Mouse (Mus musculus) liver, embryonic 16.5 days (tissue): ENCODE results near the gene Car5a. TPM values are rescaled to one million over a fixed set of nuclear protein-coding genes. Genes with fewer than 3 reads are reported as not detected.
A peak's percentile ranks its signal among the peaks of the same experiment; 100 is the strongest.

Source experiments
- ATAC-seq: fragments of 200-750 bp; cut with Nextera tagmentation; 2 replicates; pipeline ENCODE4 v1.8.0; 2017; ENCODE audit warnings: low read depth, mild to moderate bottlenecking, moderate number of reproducible peaks, moderate library complexity
- H3K27ac ChIP-seq: fragments of 300-500 bp; sonication (generic); 2 replicates; pipeline ENCODE4 v1.5.1; 2014; ENCODE audit warnings: mild to moderate bottlenecking, low read length
- H3K27me3 ChIP-seq: fragments of 300-500 bp; sonication (generic); 2 replicates; pipeline ENCODE4 v1.6.1; 2014; ENCODE audit warnings: low read depth, low read length, mixed read lengths; ENCODE audit not compliant: control insufficient read depth, insufficient read depth
- H3K36me3 ChIP-seq: fragments of 300-500 bp; sonication (generic); 2 replicates; pipeline ENCODE4 v1.6.1; 2014; ENCODE audit warnings: mild to moderate bottlenecking; ENCODE audit not compliant: control insufficient read depth, insufficient read depth
- H3K4me1 ChIP-seq: fragments of 300-500 bp; sonication (generic); 2 replicates; pipeline ENCODE4 v1.6.1; 2014; ENCODE audit warnings: low read depth, low read length, mixed read lengths; ENCODE audit not compliant: control insufficient read depth
- H3K4me2 ChIP-seq: fragments of 300-500 bp; sonication (generic); 2 replicates; pipeline ENCODE4 v1.6.1; 2014; ENCODE audit warnings: low read depth, low read length, mixed read lengths
- H3K4me3 ChIP-seq: fragments of 300-500 bp; sonication (generic); 2 replicates; pipeline ENCODE4 v1.5.1; 2014; ENCODE audit warnings: low read depth, mild to moderate bottlenecking, low read length
- H3K9ac ChIP-seq: fragments of 300-500 bp; sonication (generic); 2 replicates; pipeline ENCODE4 v1.6.1; 2014; ENCODE audit warnings: low read depth, low read length
- H3K9me3 ChIP-seq: fragments of 300-500 bp; sonication (generic); replicated peaks from 2 replicates; pipeline ENCODE4 v1.6.1; 2016; ENCODE audit warnings: low read length; ENCODE audit not compliant: control insufficient read depth
- WGBS: fragments of 180-500 bp; shearing (Covaris S2); extraction: QIAGEN DNeasy Blood & Tissue Kit; methylation state at CpG from one replicate; pipeline ENCODE4 v1.1.7; 2014; ENCODE audit not compliant: insufficient replicate concordance; 5-methylcytosine and 5-hydroxymethylcytosine counted together
- polyA plus RNA-seq: library from polyadenylated mRNA; unstranded; fragments of >200 nt; fragmentation: Nextera tagmentation; extraction: Ambion mirVana; gene quantifications from 2 replicates; pipeline ENCODE4 v1.2.1, GENCODE M21; 2015

Car5a gene
- polyA plus RNA-seq, 1 experiment from 2014 or later, result 8.4 TPM

GRCm38 (mm10) chr8:121964716-121965512 is 20.2 kb upstream of the Car5a start:
- Histone ChIP-seq H3K27me3 (no peaks in the 10 kb centered on the region), H3K36me3 (no peaks in the 10 kb centered on the region), H3K4me1 (peaks cover 21% of the 10 kb centered on the region), H3K27ac (no peak overlapping the region), H3K4me3 (no peak overlapping the region), H3K9ac (no peak overlapping the region), H3K4me2 (no peak overlapping the region), H3K9me3 (no peaks in the 10 kb centered on the region)
- WGBS, result 72% methylated on average over 8 of the region's 8 CpGs
- no peak for ATAC-seq

GRCm38 (mm10) chr8:121962892-121963291 is 18.2 kb upstream of the Car5a start:
- H3K4me2 ChIP-seq, result no peak overlapping the region
- no peaks in the 10 kb centered on the region for H3K9me3 ChIP-seq
- H3K27me3 ChIP-seq, result no peaks in the 10 kb centered on the region
- no peak overlapping the region for H3K4me3 ChIP-seq
- H3K27ac ChIP-seq, result no peak overlapping the region
- peaks cover 20% of the 10 kb centered on the region for H3K4me1 ChIP-seq
- 46% methylated on average over 3 of the region's 3 CpGs for WGBS
- no peaks in the 10 kb centered on the region for H3K36me3 ChIP-seq
- no peak for ATAC-seq
- H3K9ac ChIP-seq, result no peak overlapping the region

GRCm38 (mm10) chr8:121958395-121958794 is 13.7 kb upstream of the Car5a start:
- Histone ChIP-seq H3K4me1 (peaks cover 38% of the 10 kb centered on the region), H3K27me3 (no peaks in the 10 kb centered on the region)
- 83% methylated on average over 1 of the region's 1 CpGs for WGBS

GRCm38 (mm10) chr8:121955825-121956500 is 11.3 kb upstream of the Car5a start:
- Histone ChIP-seq H3K4me3 (no peak overlapping the region), H3K9me3 (no peaks in the 10 kb centered on the region), H3K27me3 (no peaks in the 10 kb centered on the region), H3K4me1 (peaks cover 54% of the 10 kb centered on the region), H3K27ac (peak overlapping the region; percentile 14; the same call in 1 of the 2 replicates), H3K36me3 (peaks cover 5% of the 10 kb centered on the region), H3K4me2 (no peak overlapping the region), H3K9ac (no peak overlapping the region)
- WGBS, result 19% methylated on average over 1 of the region's 1 CpGs
- peak; percentile 50 for ATAC-seq

More at GRCm38 (mm10) chr8:121958395-121958794, 13.7 kb upstream of the Car5a start:
- no peak overlapping the region for H3K4me2 ChIP-seq
- H3K27ac ChIP-seq, result no peak overlapping the region
- peaks cover 5% of the 10 kb centered on the region for H3K36me3 ChIP-seq
- H3K9me3 ChIP-seq, result no peaks in the 10 kb centered on the region
- ATAC-seq, result no peak
- no peak overlapping the region for H3K4me3 ChIP-seq
- H3K9ac ChIP-seq, result no peak overlapping the region

- Histone ChIP-seq H3K4me2 (no peak overlapping the region), H3K9ac (no peak overlapping the region), H3K36me3 (peaks cover 5% of the 10 kb centered on the region), H3K4me1 (peaks cover 54% of the 10 kb centered on the region), H3K4me3 (no peak overlapping the region), H3K27me3 (no peaks in the 10 kb centered on the region), H3K27ac (no peak overlapping the region), H3K9me3 (no peaks in the 10 kb centered on the region)
- ATAC-seq, result no peak
- WGBS, result 64% methylated on average over 10 of the region's 10 CpGs
Observed at GRCm38 (mm10) chr8:121954981-121955555, 10.4 kb upstream of the Car5a start.

GRCm38 (mm10) chr8:121953821-121954545 is 9.3 kb upstream of the Car5a start:
- peaks cover 5% of the 10 kb centered on the region for H3K36me3 ChIP-seq
- no peaks in the 10 kb centered on the region for H3K9me3 ChIP-seq
- WGBS, result 48% methylated on average over 3 of the region's 3 CpGs
- peaks cover 61% of the 10 kb centered on the region for H3K4me1 ChIP-seq
- no peaks in the 10 kb centered on the region for H3K27me3 ChIP-seq
- 0 out of 2 replicates have a peak overlapping the region, but pooled peaks have one; percentile 8 for H3K27ac ChIP-seq
- no peak for ATAC-seq
- no peak overlapping the region for H3K9ac ChIP-seq
- H3K4me3 ChIP-seq, result no peak overlapping the region
- no peak overlapping the region for H3K4me2 ChIP-seq

GRCm38 (mm10) chr8:121952800-121953199 is 8.1 kb upstream of the Car5a start:
- ATAC-seq, result no peak
- Histone ChIP-seq H3K36me3 (peaks cover 5% of the 10 kb centered on the region), H3K9ac (0 out of 2 replicates have a peak overlapping the region, but pooled peaks have one; percentile 14), H3K9me3 (no peaks in the 10 kb centered on the region), H3K4me3 (no peak overlapping the region), H3K27ac (no peak overlapping the region), H3K4me1 (peaks cover 66% of the 10 kb centered on the region), H3K4me2 (peak overlapping the region; percentile 81), H3K27me3 (no peaks in the 10 kb centered on the region)
- 74% methylated on average over 7 of the region's 7 CpGs for WGBS

- Histone ChIP-seq H3K4me3 (peak overlapping the region; percentile 90), H3K36me3 (peaks cover 5% of the 10 kb centered on the region), H3K9ac (peak overlapping the region; percentile 35; the same call in 1 of the 2 replicates), H3K27me3 (no peaks in the 10 kb centered on the region), H3K9me3 (no peaks in the 10 kb centered on the region), H3K4me1 (peaks cover 68% of the 10 kb centered on the region), H3K27ac (no peak overlapping the region; the same call in 1 of the 2 replicates), H3K4me2 (peak overlapping the region; percentile 81)
- no peak for ATAC-seq
Observed at GRCm38 (mm10) chr8:121952122-121952521, 7.4 kb upstream of the Car5a start.
